Mouse (Mus musculus) bone marrow macrophage, adult 2 months (primary cell): ENCODE measurements around the gene Gm44790.

Experiments
- CTCF ChIP-seq: IDR thresholded peaks from 2 replicates; pipeline ENCODE4 v1.5.1; 2012; ENCODE audit warnings: low read depth, mild to moderate bottlenecking, low read length, moderate library complexity
- POLR2A ChIP-seq: IDR thresholded peaks from 2 replicates; pipeline ENCODE4 v1.6.1; 2012; ENCODE audit warnings: mild to moderate bottlenecking, low read depth, low read length, borderline replicate concordance

- TF ChIP-seq CTCF (no peak), POLR2A (no peak)
Observed at GRCm38 (mm10) chr6:86437711-86438110, 11.3 kb downstream of the Gm44790 start.
